Mouse (Mus musculus): Measurements from ENCODE around the gene Slc2a13.

The Slc2a13 gene

DNA sequence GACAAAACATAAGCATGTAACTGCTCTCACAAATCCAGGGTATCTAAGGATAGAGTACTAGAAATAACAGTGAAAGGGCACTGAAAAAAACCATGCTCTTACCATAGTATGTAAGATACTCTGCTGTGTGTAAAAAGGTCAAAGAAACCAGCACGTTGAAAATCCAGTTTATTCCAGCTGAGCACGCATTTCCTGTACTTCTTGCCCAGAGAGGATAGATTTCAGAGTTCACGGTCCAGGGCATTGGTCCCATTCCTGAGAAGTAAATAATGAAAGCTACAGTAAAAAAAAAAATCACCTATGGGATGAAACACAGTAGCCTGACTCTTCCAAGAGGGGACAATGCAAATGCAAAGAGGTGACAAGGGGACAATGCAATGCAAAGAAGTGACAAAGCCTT, 297.1 kb downstream of the Slc2a13 start:
- no peak for DNase-seq (ENCODE audit: low read depth, low spot score)

DNA sequence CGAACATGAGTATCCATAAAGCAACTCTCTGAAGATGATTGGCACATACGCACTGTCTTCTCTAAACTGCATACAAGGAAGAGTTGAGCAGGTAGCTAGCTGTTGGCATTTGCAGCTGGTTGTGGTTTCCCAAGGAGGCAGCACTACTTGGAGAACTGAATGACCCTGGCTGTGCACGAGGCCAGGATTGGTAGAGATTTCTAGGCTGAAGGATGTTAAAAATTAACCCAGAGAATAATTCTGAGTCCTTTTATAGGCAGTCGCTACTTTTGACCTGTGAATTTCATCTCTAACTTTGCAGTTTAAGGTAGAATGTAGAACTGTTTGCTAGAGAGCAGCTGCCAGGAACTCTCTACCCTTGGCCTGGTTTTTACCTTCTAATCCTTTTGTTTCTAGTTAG, 304.5 kb downstream of the Slc2a13 start:
- no peak for DNase-seq (ENCODE audit: low read depth, low spot score)

- DNase-seq (ENCODE audit: low read depth, low spot score): no peak
Measured at GRCm38 (mm10) chr15:91263926-91264325, 309.1 kb downstream of the Slc2a13 start.

DNA sequence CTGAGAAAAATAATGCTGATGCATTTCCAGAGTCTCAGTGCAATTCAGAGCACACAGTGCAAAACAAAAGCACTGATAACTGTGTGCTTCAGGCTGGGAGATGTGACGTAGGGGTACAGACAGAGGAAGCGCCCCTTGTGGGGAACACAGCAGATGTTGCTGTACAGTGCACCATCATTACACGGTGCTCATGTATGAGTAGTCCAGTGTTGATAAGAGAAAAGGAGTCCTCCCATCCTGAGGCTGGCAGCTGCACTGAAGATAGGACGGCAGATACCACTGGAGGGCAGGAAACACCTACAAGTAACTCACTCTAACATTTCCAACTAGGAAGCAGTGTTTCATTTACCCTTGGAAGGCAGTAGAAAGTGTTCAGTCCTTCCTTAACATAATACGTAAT, 312.5 kb downstream of the Slc2a13 start:
- DNase-seq (ENCODE audit: low read depth, low spot score): no peak

- DNase-seq (ENCODE audit: low read depth, low spot score): no peak
Measured at GRCm38 (mm10) chr15:91257140-91257539, 315.9 kb downstream of the Slc2a13 start.

DNA sequence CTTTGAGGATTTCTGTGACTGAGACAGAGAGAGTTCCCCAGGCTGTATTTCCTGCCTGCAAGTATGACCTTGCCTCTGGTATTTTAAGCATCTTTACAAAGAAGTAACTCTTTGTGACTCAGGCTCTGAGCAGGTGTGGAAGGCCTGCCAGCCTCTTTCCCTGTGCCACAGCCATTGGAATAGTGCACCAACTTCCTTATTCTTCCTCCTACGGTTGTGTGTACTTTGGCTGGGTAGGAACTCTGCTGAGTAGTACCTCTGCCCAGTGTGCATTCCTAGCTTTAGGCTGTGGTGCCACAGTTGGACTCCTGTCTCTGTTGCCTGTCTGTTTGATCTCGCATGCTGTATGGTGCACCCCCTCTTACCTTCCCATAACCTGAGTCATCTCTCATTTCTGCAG, 317.8 kb downstream of the Slc2a13 start:
- no peak for DNase-seq (ENCODE audit: low read depth, low spot score)

- DNase-seq (ENCODE audit: low read depth, low spot score): no peak
Measured at GRCm38 (mm10) chr15:91252956-91253355, 320.1 kb downstream of the Slc2a13 start.

GRCm38 (mm10) chr15:91251544-91252408, 321.3 kb downstream of the Slc2a13 start:
- DNase-seq (ENCODE audit: low read depth, low spot score): no peak

DNA sequence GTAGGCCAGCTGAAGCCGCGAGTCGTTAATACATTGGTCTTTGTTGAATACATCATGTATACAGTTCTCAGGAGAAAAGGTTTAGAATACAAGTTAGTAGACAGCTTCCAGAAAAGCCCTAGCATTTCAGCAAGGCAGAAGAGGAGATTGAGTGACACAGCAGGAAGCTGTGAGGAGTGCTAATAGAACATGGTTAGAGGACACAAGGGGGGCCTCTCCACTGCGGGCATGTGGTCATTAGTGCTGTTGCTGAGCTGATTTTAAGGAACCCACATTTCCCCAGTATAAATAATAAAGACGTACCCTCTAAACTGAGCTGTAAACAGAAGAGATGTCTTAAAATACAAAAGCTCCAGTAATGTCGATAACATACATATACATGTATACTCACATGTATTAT, 322.2 kb downstream of the Slc2a13 start:
- no peak for DNase-seq (ENCODE audit: low read depth, low spot score)

DNA sequence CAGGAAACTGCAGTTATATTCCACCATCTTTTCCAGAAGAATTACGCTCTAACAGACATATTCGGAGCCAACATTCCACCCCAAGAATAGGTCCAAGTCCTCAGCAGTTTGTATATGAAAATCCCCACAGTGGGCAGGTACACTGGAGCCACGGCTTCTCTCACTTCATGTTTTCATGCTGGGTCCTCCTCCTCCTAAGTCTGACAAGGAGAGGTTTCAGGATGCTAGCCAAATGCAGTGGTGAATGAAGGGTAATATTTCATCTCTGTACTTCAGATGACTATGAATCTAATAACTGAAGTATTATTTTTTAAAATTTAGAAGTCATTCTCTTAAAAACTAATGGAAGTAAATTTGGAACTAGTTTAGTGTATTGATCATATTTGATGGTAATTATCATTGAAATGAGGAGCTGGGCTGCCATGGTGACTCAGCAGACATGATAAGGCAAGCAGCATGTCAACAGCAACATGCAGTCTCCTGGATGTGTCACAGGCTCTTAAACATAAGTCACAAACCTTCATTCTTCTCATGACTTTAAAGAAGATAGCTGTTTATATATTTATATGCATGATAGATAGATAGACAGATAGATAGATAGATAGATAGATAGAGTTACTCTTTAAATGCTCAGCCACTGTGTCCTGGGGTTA, 332.3 kb downstream of the Slc2a13 start:
- DNase-seq (ENCODE audit: low read depth, low spot score): no peak

DNA sequence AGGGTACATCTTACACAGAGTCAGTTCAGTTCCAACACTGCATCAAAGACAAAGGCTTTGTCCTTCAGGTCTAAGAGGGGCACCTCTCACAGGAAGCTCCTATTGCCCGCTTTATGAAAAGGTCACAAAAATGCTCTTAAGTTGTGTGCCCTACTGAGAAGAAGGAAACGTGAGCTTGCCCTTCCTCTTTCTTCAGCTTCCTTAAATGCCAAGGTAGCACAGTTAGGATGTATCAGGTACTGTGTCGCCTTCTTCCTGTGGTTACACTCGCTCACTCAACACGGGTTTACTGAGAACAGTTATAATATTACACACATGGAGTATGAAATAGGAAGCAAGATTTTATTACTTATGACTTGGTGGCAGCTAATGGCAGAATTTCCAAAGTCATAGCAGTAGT, 335.8 kb downstream of the Slc2a13 start:
- DNase-seq (ENCODE audit: low read depth, low spot score): no peak
